Mouse (Mus musculus): Measurements from ENCODE around the gene Gdf11. TPM values are rescaled to one million over a fixed set of nuclear protein-coding genes. Genes with fewer than 3 reads are reported as not detected.

Gdf11 gene
- polyA plus RNA-seq, 1 experiment from 2014 or later: 3.7 TPM

- Histone ChIP-seq H3K4me1 (peaks cover 27% of the 10 kb centered on the region), H3K9ac (no peak overlapping the region), H3K4me3 (no peak overlapping the region), H3K36me3 (no peaks in the 10 kb centered on the region), H3K9me3 (no peaks in the 10 kb centered on the region), H3K27me3 (peaks cover 45% of the 10 kb centered on the region), H3K4me2 (no peak overlapping the region), H3K27ac (peak overlapping the region; percentile 18)
- WGBS: 36% methylated on average over 7 of the region's 7 CpGs
- peak; percentile 69 for ATAC-seq (ENCODE audit: borderline replicate concordance, extremely low read depth, low FRiP score, low TSS enrichment)
These were observed 38.3 kb upstream of the Gdf11 start for GRCm38 (mm10) chr10:128929638-128930378.

- Histone ChIP-seq H3K9me3 (no peaks in the 10 kb centered on the region), H3K4me1 (peaks cover 25% of the 10 kb centered on the region), H3K4me3 (no peak overlapping the region), H3K27me3 (peaks cover 31% of the 10 kb centered on the region), H3K4me2 (no peak overlapping the region), H3K36me3 (no peaks in the 10 kb centered on the region), H3K9ac (no peak overlapping the region), H3K27ac (no peak overlapping the region)
- ATAC-seq (ENCODE audit: borderline replicate concordance, extremely low read depth, low FRiP score, low TSS enrichment): no peak
- WGBS: 37% methylated on average over 4 of the region's 4 CpGs
These were observed 36.8 kb upstream of the Gdf11 start for GRCm38 (mm10) chr10:128928356-128928755.

- Histone ChIP-seq H3K4me2 (peak within 1 kb of the TSS; percentile 88), H3K4me3 (peak within 1 kb of the TSS; percentile 86), H3K27ac (peak within 1 kb of the TSS; percentile 97), H3K36me3 (0 out of 2 replicates have a peak, but pooled peaks cover 1% of the 10 kb centered on the region), H3K9me3 (no peaks in the 10 kb centered on the region), H3K4me1 (peaks cover 50% of the 10 kb centered on the region), H3K27me3 (peaks cover 4% of the 10 kb centered on the region; the same call in 1 of the 2 replicates), H3K9ac (peak within 1 kb of the TSS; percentile 86)
- no peak for ATAC-seq (ENCODE audit: borderline replicate concordance, extremely low read depth, low FRiP score, low TSS enrichment)
- WGBS: 62% methylated on average over 9 of the region's 9 CpGs
These were observed 32.4 kb upstream of the Gdf11 start, which contains the start of gene Bloc1s1 for GRCm38 (mm10) chr10:128923935-128924334. Bloc1s1 (minus strand) TSS chr10:128924035.

GRCm38 (mm10) chr10:128923013-128923691, 31.6 kb upstream of the Gdf11 start:
- H3K9ac ChIP-seq: peak overlapping the region; percentile 86
- H3K9me3 ChIP-seq: no peaks in the 10 kb centered on the region
- H3K36me3 ChIP-seq: 0 out of 2 replicates have a peak, but pooled peaks cover 7% of the 10 kb centered on the region
- H3K4me3 ChIP-seq: peak overlapping the region; percentile 86
- peak; percentile 94 for ATAC-seq (ENCODE audit: borderline replicate concordance, extremely low read depth, low FRiP score, low TSS enrichment)
- under 1% methylated on average over 42 of the region's 42 CpGs for WGBS
- peak overlapping the region; percentile 88 for H3K4me2 ChIP-seq
- H3K4me1 ChIP-seq: peaks cover 49% of the 10 kb centered on the region
- peak overlapping the region; percentile 97 for H3K27ac ChIP-seq
- H3K27me3 ChIP-seq: peaks cover 4% of the 10 kb centered on the region; the same call in 1 of the 2 replicates

GRCm38 (mm10) chr10:128922822-128923012, 31.2 kb upstream of the Gdf11 start, which contains the start of gene Rdh5:
Rdh5 (minus strand) TSS chr10:128922888.
- H3K27me3 ChIP-seq: peaks cover 4% of the 10 kb centered on the region; the same call in 1 of the 2 replicates
- peaks cover 47% of the 10 kb centered on the region for H3K4me1 ChIP-seq
- no peak for ATAC-seq (ENCODE audit: borderline replicate concordance, extremely low read depth, low FRiP score, low TSS enrichment)
- 9% methylated on average over 1 of the region's 1 CpGs for WGBS
- H3K4me2 ChIP-seq: peak within 1 kb of the TSS; percentile 88
- H3K4me3 ChIP-seq: peak within 1 kb of the TSS; percentile 86
- no peaks in the 10 kb centered on the region for H3K9me3 ChIP-seq
- H3K9ac ChIP-seq: peak within 1 kb of the TSS; percentile 86
- H3K36me3 ChIP-seq: peaks cover 11% of the 10 kb centered on the region
- H3K27ac ChIP-seq: peak within 1 kb of the TSS; percentile 97

- H3K36me3 ChIP-seq: peaks cover 17% of the 10 kb centered on the region
- peak overlapping the region; percentile 88 for H3K4me2 ChIP-seq
- no peak for ATAC-seq (ENCODE audit: borderline replicate concordance, extremely low read depth, low FRiP score, low TSS enrichment)
- H3K4me3 ChIP-seq: peak overlapping the region; percentile 86
- peak overlapping the region; percentile 97 for H3K27ac ChIP-seq
- H3K4me1 ChIP-seq: peaks cover 47% of the 10 kb centered on the region
- peaks cover 4% of the 10 kb centered on the region; the same call in 1 of the 2 replicates for H3K27me3 ChIP-seq
- H3K9me3 ChIP-seq: no peaks in the 10 kb centered on the region
- WGBS: 64% methylated on average over 16 of the region's 16 CpGs
- H3K9ac ChIP-seq: peak overlapping the region; percentile 86; the same call in 1 of the 2 replicates
These were observed 30.6 kb upstream of the Gdf11 start for GRCm38 (mm10) chr10:128921883-128922821.

GRCm38 (mm10) chr10:128921251-128921650, 29.7 kb upstream of the Gdf11 start:
- Histone ChIP-seq H3K4me1 (peaks cover 47% of the 10 kb centered on the region), H3K9me3 (no peaks in the 10 kb centered on the region), H3K4me2 (no peak overlapping the region), H3K4me3 (no peak overlapping the region), H3K36me3 (peaks cover 24% of the 10 kb centered on the region), H3K27ac (peak overlapping the region; percentile 57; the same call in 1 of the 2 replicates), H3K9ac (no peak overlapping the region), H3K27me3 (no peaks in the 10 kb centered on the region)
- WGBS: 43% methylated on average over 1 of the region's 1 CpGs
- ATAC-seq (ENCODE audit: borderline replicate concordance, extremely low read depth, low FRiP score, low TSS enrichment): no peak

- H3K27ac ChIP-seq: peak overlapping the region; percentile 57; the same call in 1 of the 2 replicates
- peaks cover 47% of the 10 kb centered on the region for H3K4me1 ChIP-seq
- H3K9me3 ChIP-seq: no peaks in the 10 kb centered on the region
- H3K36me3 ChIP-seq: peaks cover 27% of the 10 kb centered on the region
- no peak overlapping the region for H3K9ac ChIP-seq
- H3K4me2 ChIP-seq: no peak overlapping the region
- 46% methylated on average over 3 of the region's 3 CpGs for WGBS
- no peaks in the 10 kb centered on the region for H3K27me3 ChIP-seq
- ATAC-seq (ENCODE audit: borderline replicate concordance, extremely low read depth, low FRiP score, low TSS enrichment): no peak
- no peak overlapping the region for H3K4me3 ChIP-seq
These were observed 29.2 kb upstream of the Gdf11 start for GRCm38 (mm10) chr10:128920736-128921161.

- no peak for ATAC-seq (ENCODE audit: borderline replicate concordance, extremely low read depth, low FRiP score, low TSS enrichment)
- 82% methylated on average over 7 of the region's 7 CpGs for WGBS
These were observed 28.4 kb upstream of the Gdf11 start for GRCm38 (mm10) chr10:128919966-128920365.

GRCm38 (mm10) chr10:128919203-128919631, 27.7 kb upstream of the Gdf11 start:
- Histone ChIP-seq H3K27me3 (no peaks in the 10 kb centered on the region), H3K4me3 (no peak overlapping the region), H3K4me2 (no peak overlapping the region), H3K4me1 (peaks cover 46% of the 10 kb centered on the region), H3K9me3 (no peaks in the 10 kb centered on the region), H3K27ac (peak overlapping the region; percentile 57), H3K9ac (no peak overlapping the region), H3K36me3 (peaks cover 41% of the 10 kb centered on the region)
- ATAC-seq (ENCODE audit: borderline replicate concordance, extremely low read depth, low FRiP score, low TSS enrichment): no peak
- WGBS: 26% methylated on average over 6 of the region's 6 CpGs

More at GRCm38 (mm10) chr10:128919966-128920365, 28.4 kb upstream of the Gdf11 start:
- no peak overlapping the region for H3K4me3 ChIP-seq
- peaks cover 34% of the 10 kb centered on the region for H3K36me3 ChIP-seq
- no peaks in the 10 kb centered on the region for H3K9me3 ChIP-seq
- no peak overlapping the region for H3K9ac ChIP-seq
- no peaks in the 10 kb centered on the region for H3K27me3 ChIP-seq
- peak overlapping the region; percentile 57; the same call in 1 of the 2 replicates for H3K27ac ChIP-seq
- no peak overlapping the region for H3K4me2 ChIP-seq
- peaks cover 47% of the 10 kb centered on the region for H3K4me1 ChIP-seq

GRCm38 (mm10) chr10:128918246-128918645, 26.7 kb upstream of the Gdf11 start:
- Histone ChIP-seq H3K4me3 (no peak overlapping the region), H3K9me3 (no peaks in the 10 kb centered on the region), H3K4me2 (no peak overlapping the region), H3K4me1 (peaks cover 43% of the 10 kb centered on the region), H3K36me3 (peaks cover 50% of the 10 kb centered on the region), H3K9ac (no peak overlapping the region), H3K27me3 (no peaks in the 10 kb centered on the region), H3K27ac (no peak overlapping the region)
- ATAC-seq (ENCODE audit: borderline replicate concordance, extremely low read depth, low FRiP score, low TSS enrichment): no peak
- WGBS: 72% methylated on average over 7 of the region's 7 CpGs

All from lung, embryonic 15.5 days (tissue).